Mouse (Mus musculus) liver, embryonic 15.5 days (tissue): ENCODE data around the gene Fam189a1. TPM values are rescaled to one million over a fixed set of nuclear protein-coding genes. Genes with fewer than 3 reads are reported as not detected.

Experiments used
- ATAC-seq: fragments of 200-750 bp; cut with Nextera tagmentation; 2 replicates; pipeline ENCODE4 v1.8.0; 2017; ENCODE audit warnings: moderate number of reproducible peaks, mild to moderate bottlenecking, moderate library complexity; ENCODE audit not compliant: insufficient read depth
- H3K27ac ChIP-seq: fragments of 300-500 bp; sonication (generic); replicated peaks from 2 replicates; pipeline ENCODE4 v1.5.1; 2015; ENCODE audit warnings: mild to moderate bottlenecking, inconsistent platforms
- H3K27me3 ChIP-seq: fragments of 300-500 bp; sonication (generic); 2 replicates; pipeline ENCODE4 v1.6.1; 2015; ENCODE audit warnings: mild to moderate bottlenecking, inconsistent platforms
- H3K36me3 ChIP-seq: fragments of 300-500 bp; sonication (generic); replicated peaks from 2 replicates; pipeline ENCODE4 v1.6.1; 2015; ENCODE audit warnings: moderate library complexity, mild to moderate bottlenecking, inconsistent platforms
- H3K4me1 ChIP-seq: fragments of 300-500 bp; sonication (generic); replicated peaks from 2 replicates; pipeline ENCODE4 v1.6.1; 2015; ENCODE audit warnings: inconsistent platforms
- H3K4me2 ChIP-seq: fragments of 300-500 bp; sonication (generic); 2 replicates; pipeline ENCODE4 v1.6.1; 2015; ENCODE audit warnings: moderate library complexity, mild to moderate bottlenecking, inconsistent platforms
- H3K4me3 ChIP-seq: fragments of 300-500 bp; sonication (generic); replicated peaks from 2 replicates; pipeline ENCODE4 v1.5.1; 2015; ENCODE audit warnings: mild to moderate bottlenecking, inconsistent platforms
- H3K9ac ChIP-seq: fragments of 300-500 bp; sonication (generic); 2 replicates; pipeline ENCODE4 v1.6.1; 2015; ENCODE audit warnings: moderate library complexity, mild to moderate bottlenecking, inconsistent platforms
- H3K9me3 ChIP-seq: fragments of 300-500 bp; sonication (generic); replicated peaks from 2 replicates; pipeline ENCODE4 v1.6.1; 2016; ENCODE audit warnings: inconsistent platforms
- WGBS: fragments of 180-500 bp; shearing (Covaris S2); methylation state at CpG from one replicate; pipeline ENCODE4 v1.1.7; 2015; ENCODE audit warnings: mixed read lengths; ENCODE audit not compliant: insufficient replicate concordance; 5-methylcytosine and 5-hydroxymethylcytosine counted together
- polyA plus RNA-seq: library from polyadenylated mRNA; unstranded; fragments of >200 nt; fragmentation: Nextera tagmentation; extraction: Ambion mirVana; gene quantifications from 2 replicates; pipeline ENCODE4 v1.2.1, GENCODE M21; 2015

Gene Fam189a1
- polyA plus RNA-seq, 1 experiment from 2014 or later = not detected

DNA sequence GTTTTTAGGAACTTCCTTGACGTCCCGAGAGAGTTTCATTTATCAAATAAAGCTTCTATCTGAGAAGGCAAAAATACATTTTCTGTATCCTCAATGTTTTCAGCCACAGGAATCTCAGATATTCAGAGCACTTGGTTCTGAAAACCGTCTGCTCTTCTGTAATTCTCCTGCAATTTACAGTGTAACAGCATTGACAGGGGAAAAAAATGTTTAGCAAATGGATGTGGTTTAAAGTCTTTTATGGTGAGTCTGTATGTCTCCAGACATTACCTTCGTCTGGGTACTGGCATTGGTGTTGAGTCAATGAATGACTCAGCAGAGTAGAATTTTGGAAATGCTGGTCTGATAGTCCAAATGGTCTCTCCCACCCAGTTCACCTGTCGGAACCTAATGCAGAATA, 249.4 kb downstream of the Fam189a1 start:
- Histone ChIP-seq H3K4me3 (no peak overlapping the region), H3K27ac (no peak overlapping the region), H3K4me1 (no peaks in the 10 kb centered on the region), H3K9me3 (no peaks in the 10 kb centered on the region), H3K36me3 (no peaks in the 10 kb centered on the region), H3K9ac (no peak overlapping the region), H3K27me3 (no peaks in the 10 kb centered on the region), H3K4me2 (no peak overlapping the region)
- WGBS = 52% methylated on average over 5 of the region's 5 CpGs
- no peak for ATAC-seq

DNA sequence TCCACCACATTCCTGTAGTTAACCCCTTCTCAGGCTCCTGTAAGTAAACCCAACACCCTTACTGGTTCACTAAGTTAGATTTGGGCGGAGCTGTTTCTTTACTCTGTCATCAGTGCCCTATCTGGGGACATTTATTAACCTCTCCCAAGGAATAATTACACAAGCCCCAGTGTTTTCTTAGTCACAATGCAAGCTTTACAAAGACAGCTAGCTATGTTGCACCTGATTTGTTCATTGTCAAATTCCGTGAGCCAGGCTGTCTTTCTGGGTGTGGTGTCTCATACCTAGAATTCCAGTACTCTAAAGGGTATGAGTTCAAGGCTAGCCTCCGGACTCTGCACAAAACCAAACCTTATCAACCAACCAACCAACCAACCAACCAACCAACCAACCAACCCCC, 250.9 kb downstream of the Fam189a1 start:
- WGBS = 56% methylated on average over 3 of the region's 3 CpGs

DNA sequence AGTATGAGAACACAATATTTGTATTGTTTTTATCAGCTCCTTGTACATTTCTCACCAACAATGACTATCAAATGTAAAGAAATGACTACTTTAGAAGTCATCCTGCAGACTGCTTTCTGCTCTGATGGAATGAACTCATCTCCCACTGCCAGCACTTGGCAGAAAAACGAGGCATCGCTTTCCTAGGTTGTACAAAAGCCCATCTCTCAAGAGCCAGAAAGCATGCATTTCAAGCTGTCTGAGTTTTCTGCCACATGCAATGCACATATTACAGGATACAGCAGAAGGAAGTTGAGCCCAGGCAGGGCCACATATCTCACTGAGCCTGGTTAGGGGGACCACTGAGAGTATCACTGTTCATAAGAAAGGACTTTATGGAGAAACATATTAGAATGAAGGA, 256.1 kb downstream of the Fam189a1 start:
- WGBS = 53% methylated on average over 2 of the region's 2 CpGs
- Histone ChIP-seq H3K9ac (no peak overlapping the region), H3K36me3 (no peaks in the 10 kb centered on the region), H3K27ac (no peak overlapping the region), H3K4me1 (no peaks in the 10 kb centered on the region), H3K9me3 (no peaks in the 10 kb centered on the region), H3K4me2 (no peak overlapping the region), H3K27me3 (no peaks in the 10 kb centered on the region), H3K4me3 (no peak overlapping the region)
- no peak for ATAC-seq

More for the DNA sequence above, 250.9 kb downstream of the Fam189a1 start:
- Histone ChIP-seq H3K27me3 (no peaks in the 10 kb centered on the region), H3K9me3 (no peaks in the 10 kb centered on the region), H3K4me2 (no peak overlapping the region), H3K36me3 (no peaks in the 10 kb centered on the region), H3K4me1 (no peaks in the 10 kb centered on the region), H3K9ac (no peak overlapping the region), H3K27ac (no peak overlapping the region), H3K4me3 (no peak overlapping the region)
- ATAC-seq = no peak

DNA sequence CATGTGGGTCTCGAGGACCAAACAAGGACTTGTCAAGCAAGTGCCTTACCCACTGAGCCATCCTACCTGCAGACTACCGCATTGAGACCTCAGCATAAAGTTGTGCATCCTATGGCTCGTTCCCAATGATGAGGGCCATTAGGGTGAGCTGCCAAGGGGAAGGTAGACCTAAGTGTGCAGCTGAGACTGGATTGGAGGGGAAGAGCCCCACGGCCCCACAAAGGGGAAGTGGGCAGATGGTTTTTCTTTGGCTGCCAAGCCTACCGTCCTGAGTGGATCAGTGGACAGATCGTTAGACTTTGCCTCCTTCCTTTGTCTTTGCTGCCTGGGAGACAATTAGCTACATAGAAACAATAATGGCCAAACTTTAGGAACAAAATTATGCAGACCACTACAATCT, 259.8 kb downstream of the Fam189a1 start:
- Histone ChIP-seq H3K4me1 (no peaks in the 10 kb centered on the region), H3K27ac (no peak overlapping the region), H3K4me3 (no peak overlapping the region), H3K36me3 (no peaks in the 10 kb centered on the region), H3K9me3 (no peaks in the 10 kb centered on the region), H3K27me3 (no peaks in the 10 kb centered on the region), H3K9ac (no peak overlapping the region), H3K4me2 (no peak overlapping the region)
- ATAC-seq = no peak
- 43% methylated on average over 6 of the region's 6 CpGs for WGBS

DNA sequence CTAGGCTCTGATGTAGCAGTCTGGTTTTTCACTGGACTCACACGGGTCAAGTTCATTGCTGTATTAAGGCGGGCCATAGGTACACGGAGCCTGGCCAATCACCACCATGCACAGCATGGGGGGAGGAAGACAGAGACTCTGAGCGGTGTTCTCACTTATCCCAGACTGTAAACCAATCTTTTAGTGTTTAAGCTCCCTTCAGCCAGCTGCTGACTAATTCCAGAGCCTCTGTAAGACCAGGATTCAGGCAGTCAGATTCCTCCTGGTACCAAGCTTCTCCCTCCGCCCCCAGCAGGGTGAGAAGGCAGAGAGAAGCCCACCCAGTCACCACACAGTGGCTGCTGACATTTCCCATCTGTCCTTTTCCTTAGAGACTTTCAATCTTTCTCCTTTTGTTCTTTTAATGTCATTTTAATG, 260.7 kb downstream of the Fam189a1 start:
- Histone ChIP-seq H3K4me2 (no peak overlapping the region), H3K4me1 (no peaks in the 10 kb centered on the region), H3K36me3 (no peaks in the 10 kb centered on the region), H3K27ac (no peak overlapping the region), H3K4me3 (no peak overlapping the region), H3K9me3 (no peaks in the 10 kb centered on the region), H3K9ac (no peak overlapping the region), H3K27me3 (no peaks in the 10 kb centered on the region)
- ATAC-seq = no peak
- WGBS = 45% methylated on average over 5 of the region's 5 CpGs

DNA sequence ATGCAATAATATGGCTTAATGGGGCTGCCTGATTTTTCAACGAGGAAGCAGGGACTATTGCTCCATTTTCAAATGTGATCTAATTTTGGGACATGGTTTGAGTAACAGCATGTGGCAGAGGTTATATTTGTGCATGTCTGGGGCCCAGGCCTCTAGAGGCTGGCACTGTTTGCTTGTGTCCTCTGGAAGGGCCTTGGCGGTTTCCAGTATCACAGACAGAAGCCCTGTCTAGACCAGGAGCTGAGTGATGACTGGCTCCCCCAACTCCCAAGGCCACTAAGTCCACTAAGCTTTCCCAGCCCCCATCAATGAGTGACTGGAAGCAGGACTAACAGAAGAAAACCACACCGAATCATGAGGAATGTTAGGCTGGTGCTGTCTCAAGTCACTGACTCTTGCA, 265.2 kb downstream of the Fam189a1 start:
- H3K4me1 ChIP-seq = no peaks in the 10 kb centered on the region
- 47% methylated on average over 3 of the region's 3 CpGs for WGBS
- no peak overlapping the region for H3K9ac ChIP-seq
- no peak overlapping the region for H3K4me2 ChIP-seq
- H3K4me3 ChIP-seq = no peak overlapping the region
- no peak for ATAC-seq
- no peaks in the 10 kb centered on the region for H3K27me3 ChIP-seq
- no peak overlapping the region for H3K27ac ChIP-seq
- H3K9me3 ChIP-seq = no peaks in the 10 kb centered on the region
- H3K36me3 ChIP-seq = no peaks in the 10 kb centered on the region

DNA sequence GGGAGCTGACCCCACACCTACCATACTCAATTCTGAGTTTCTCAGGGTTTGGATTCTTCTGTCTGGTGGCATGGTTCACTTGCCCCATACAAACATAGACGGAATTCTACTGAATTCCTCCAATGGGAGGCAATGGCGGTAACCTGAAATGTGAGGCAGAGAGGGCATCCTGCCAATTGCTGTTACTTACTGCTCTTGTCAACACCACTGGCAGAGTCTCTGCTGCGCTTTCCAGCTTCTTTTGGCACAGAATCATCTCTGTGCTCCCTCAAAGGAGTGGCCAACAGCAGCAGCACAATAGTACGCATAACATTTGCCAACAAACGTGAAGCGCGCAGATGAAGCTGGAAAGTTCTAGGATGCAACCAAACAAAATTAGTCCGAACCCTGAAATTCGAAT, 266.5 kb downstream of the Fam189a1 start:
- Histone ChIP-seq H3K9ac (no peak overlapping the region), H3K27ac (no peak overlapping the region), H3K4me2 (no peak overlapping the region), H3K4me3 (no peak overlapping the region), H3K9me3 (no peaks in the 10 kb centered on the region), H3K4me1 (no peaks in the 10 kb centered on the region), H3K27me3 (no peaks in the 10 kb centered on the region), H3K36me3 (no peaks in the 10 kb centered on the region)
- no peak for ATAC-seq
- 66% methylated on average over 9 of the region's 9 CpGs for WGBS

DNA sequence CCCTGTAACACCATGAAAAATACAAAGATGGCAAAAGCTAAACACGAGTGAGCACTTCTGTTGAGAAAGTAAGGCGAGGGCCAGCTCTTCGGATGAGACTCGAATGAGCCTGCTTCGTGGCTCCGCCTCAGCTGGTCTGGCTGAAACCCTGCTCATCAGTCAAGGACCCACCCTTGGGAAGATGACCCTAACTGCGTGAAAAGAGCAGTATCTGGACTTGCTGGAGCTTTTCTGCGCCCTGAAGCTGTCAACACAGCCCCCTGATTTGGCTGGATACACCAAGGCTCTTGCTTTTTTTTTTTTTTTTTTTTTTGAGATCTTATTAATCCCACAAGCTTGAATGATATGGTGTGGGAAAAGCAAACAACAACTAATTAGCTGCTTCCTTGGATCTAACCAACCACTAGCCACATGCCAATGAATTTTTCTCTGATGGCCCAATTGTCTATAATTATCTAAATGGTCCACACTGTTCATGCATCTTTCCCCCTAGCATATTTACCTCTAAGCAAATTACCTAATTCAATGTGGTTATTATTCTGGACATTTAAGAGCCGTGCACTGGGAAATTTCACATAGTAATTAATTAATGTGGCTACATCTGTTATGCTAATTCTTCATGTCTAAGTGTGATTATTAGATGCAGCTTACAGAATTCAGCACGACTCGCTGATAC, 272.0 kb downstream of the Fam189a1 start:
- Histone ChIP-seq H3K9ac (no peak overlapping the region), H3K4me1 (no peaks in the 10 kb centered on the region), H3K27ac (no peak overlapping the region), H3K36me3 (no peaks in the 10 kb centered on the region), H3K9me3 (no peaks in the 10 kb centered on the region), H3K4me3 (no peak overlapping the region), H3K4me2 (no peak overlapping the region), H3K27me3 (no peaks in the 10 kb centered on the region)
- 62% methylated on average over 11 of the region's 11 CpGs for whole genome bisulfite sequencing
- ATAC-seq = no peak

DNA sequence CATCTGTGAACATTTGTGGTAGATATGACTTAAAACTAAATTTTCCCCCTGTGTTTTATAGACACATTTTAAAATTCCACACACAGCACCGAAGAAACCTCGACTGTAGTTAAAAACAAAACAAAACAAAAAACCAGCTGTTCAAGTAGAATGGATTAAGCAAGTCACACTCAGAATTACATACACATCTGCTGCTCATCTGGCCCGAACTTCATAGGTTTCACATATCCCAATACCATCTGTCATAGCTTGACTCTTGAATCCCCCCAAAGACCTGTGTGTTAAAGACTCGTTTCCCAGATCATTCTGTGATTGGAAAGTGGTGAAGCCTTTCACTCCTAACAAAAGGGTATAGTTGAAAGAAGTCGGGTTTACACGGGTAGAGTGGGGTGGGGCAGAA, 274.1 kb downstream of the Fam189a1 start:
- Histone ChIP-seq H3K4me2 (no peak overlapping the region), H3K27ac (no peak overlapping the region), H3K4me1 (no peaks in the 10 kb centered on the region), H3K27me3 (no peaks in the 10 kb centered on the region), H3K9me3 (no peaks in the 10 kb centered on the region), H3K9ac (no peak overlapping the region), H3K36me3 (no peaks in the 10 kb centered on the region), H3K4me3 (no peak overlapping the region)
- WGBS = 59% methylated on average over 6 of the region's 6 CpGs
- ATAC-seq = no peak

DNA sequence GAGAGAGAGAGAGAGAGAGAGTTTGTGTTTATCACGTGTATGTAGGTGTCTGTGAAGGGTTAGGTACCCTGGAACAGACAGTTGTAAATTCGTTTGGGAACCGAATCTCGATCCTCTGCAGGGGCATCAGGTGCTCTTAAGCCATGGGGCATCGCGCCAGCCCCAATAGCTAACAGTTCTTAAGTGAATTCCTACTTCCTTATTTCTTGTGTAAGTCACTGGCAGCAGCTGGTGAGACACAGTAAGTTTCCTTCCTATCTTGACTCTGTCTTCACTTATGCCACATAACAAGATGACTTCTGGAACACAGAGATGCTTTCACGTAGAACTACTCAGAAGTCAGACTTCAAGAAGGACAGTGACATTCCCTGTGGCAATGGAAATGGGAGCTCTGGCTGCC, 275.0 kb downstream of the Fam189a1 start:
- H3K9ac ChIP-seq = no peak overlapping the region
- H3K4me2 ChIP-seq = no peak overlapping the region
- WGBS = 51% methylated on average over 7 of the region's 7 CpGs
- H3K4me3 ChIP-seq = no peak overlapping the region
- no peaks in the 10 kb centered on the region for H3K36me3 ChIP-seq
- no peaks in the 10 kb centered on the region for H3K4me1 ChIP-seq
- no peaks in the 10 kb centered on the region for H3K27me3 ChIP-seq
- no peak for ATAC-seq
- no peak overlapping the region for H3K27ac ChIP-seq
- H3K9me3 ChIP-seq = no peaks in the 10 kb centered on the region

DNA sequence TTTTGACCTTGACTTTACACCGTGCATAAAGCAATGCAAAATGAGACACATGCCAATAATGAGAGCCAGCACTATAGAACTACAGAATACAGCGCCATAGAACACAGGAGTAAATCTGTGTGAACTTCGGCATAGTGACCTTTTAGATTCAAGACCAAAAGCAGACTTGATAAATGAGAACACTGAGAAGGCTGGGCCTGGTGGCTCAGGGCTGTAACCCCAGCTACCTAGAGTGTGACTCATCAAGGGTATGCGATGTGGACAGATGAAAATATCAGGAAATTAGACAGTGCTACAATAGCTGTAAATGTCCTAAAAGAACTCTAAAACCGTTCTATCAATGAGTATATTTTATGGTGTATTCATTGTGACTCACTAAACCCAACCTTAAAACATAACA, 276.0 kb downstream of the Fam189a1 start:
- no peaks in the 10 kb centered on the region for H3K36me3 ChIP-seq
- H3K9me3 ChIP-seq = no peaks in the 10 kb centered on the region
- WGBS = 66% methylated on average over 5 of the region's 5 CpGs
- no peaks in the 10 kb centered on the region for H3K27me3 ChIP-seq
- no peak overlapping the region for H3K4me2 ChIP-seq
- no peaks in the 10 kb centered on the region for H3K4me1 ChIP-seq
- H3K9ac ChIP-seq = no peak overlapping the region
- H3K27ac ChIP-seq = no peak overlapping the region
- ATAC-seq = no peak
- H3K4me3 ChIP-seq = no peak overlapping the region

DNA sequence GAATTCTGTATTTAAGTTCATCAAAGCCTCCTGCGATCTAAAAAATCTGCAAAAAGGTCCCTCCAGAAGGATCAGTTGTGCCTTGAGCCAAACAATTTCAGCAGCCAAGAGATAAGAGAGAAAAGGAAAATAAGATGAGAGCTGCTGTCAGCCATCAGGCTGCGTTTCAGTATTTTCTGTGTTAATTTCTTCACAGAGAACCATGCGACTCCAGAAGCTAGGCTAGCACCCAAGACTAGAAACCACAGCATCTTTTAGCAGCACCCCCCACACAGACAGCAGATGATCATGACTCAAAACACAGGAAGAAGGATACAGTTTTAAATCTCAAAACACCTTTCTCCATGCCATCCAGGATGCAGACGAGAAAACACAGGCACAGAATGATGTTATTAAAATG, 281.4 kb downstream of the Fam189a1 start:
- Histone ChIP-seq H3K27me3 (no peaks in the 10 kb centered on the region), H3K27ac (no peak overlapping the region), H3K36me3 (no peaks in the 10 kb centered on the region), H3K4me3 (no peak overlapping the region), H3K9ac (no peak overlapping the region), H3K4me1 (peaks cover 19% of the 10 kb centered on the region), H3K4me2 (no peak overlapping the region), H3K9me3 (no peaks in the 10 kb centered on the region)
- 60% methylated on average over 4 of the region's 4 CpGs for WGBS
- ATAC-seq = no peak
